In genomic region chr6:31176368-31176767, GRCm38 (mm10) we compare ENCODE assay signal across 8 mouse cellular contexts.
DNase-seq lines count a peak whose midpoint lies in the region; ATAC-seq lines count a peak whose summit lies in the region.

No protein-coding gene starts in this region.

- H3K4me3 ChIP-seq in heart, embryonic 11.5 days (ENCODE audit: low read depth, low read length): no peak overlapping the region

- 71% methylated on average over 8 of the region's 8 CpGs for WGBS in heart, embryonic 11.5 days (ENCODE audit: insufficient replicate concordance)

- no peaks in the 10 kb centered on the region for H3K36me3 ChIP-seq in heart, embryonic 11.5 days (ENCODE audit: control insufficient read depth, insufficient read depth, low read length)

- DNase-seq in heart, adult 8-10 months (ENCODE audit: low spot score): peak; percentile 44
- peak; percentile 36 for DNase-seq in spleen, adult 12 weeks (ENCODE audit: low spot score)
- DNase-seq in spleen, postnatal 4 days (ENCODE audit: low spot score in 2 of 2): no peak
- DNase-seq in retina, postnatal 1 day: peak; percentile 46
- DNase-seq in cerebellum, adult 18-20 months: no peak
- DNase-seq in gastrocnemius, adult 18-20 months (ENCODE audit: low spot score): no peak

- no peak overlapping the region for H3K4me2 ChIP-seq in heart, embryonic 11.5 days

- ATAC-seq in heart, embryonic 11.5 days (replicated peaks; ENCODE audit: insufficient number of reproducible peaks, low FRiP score, low TSS enrichment): no peak
- peak; percentile 33 to 71; a peak in 3 of 4 replicates for ATAC-seq in hematopoietic stem cell, adult 5-6 weeks (replicated peaks in 1 of 2; ENCODE audit: insufficient read depth in 1 of 2, low FRiP score in 2 of 2, low TSS enrichment in 1 of 2, low read depth in 1 of 2, poor library complexity in 2 of 2, severe bottlenecking in 2 of 2)

- no peak overlapping the region for H3K27ac ChIP-seq in heart, embryonic 11.5 days (ENCODE audit: low read depth, low read length)

- H3K9ac ChIP-seq in heart, embryonic 11.5 days (ENCODE audit: low read depth, low read length): no peak overlapping the region

- H3K27me3 ChIP-seq in heart, embryonic 11.5 days (ENCODE audit: control insufficient read depth, insufficient read depth, low read length): no peaks in the 10 kb centered on the region

- no peaks in the 10 kb centered on the region for H3K9me3 ChIP-seq in heart, embryonic 11.5 days (replicated peaks; ENCODE audit: control insufficient read depth, low read length)

- H3K4me1 ChIP-seq in heart, embryonic 11.5 days (ENCODE audit: control insufficient read depth, insufficient read depth, low read length): peaks cover 8% of the 10 kb centered on the region; the same call in 1 of the 2 replicates

Comparison
In these comparisons a context has a peak if more than half of its experiments do, and no peak if none do; other contexts are left out.
1. DNase-seq: peak in heart, adult 8-10 months (single experiment), spleen, adult 12 weeks (single experiment) and retina, postnatal 1 day (single experiment); none in spleen, postnatal 4 days (0 of 2), cerebellum, adult 18-20 months (0 of 2) and gastrocnemius, adult 18-20 months (single experiment).